Mouse (Mus musculus) G1E (cell line): Measurements from ENCODE around the gene Pax2.

Source experiments
- CTCF ChIP-seq: IDR thresholded peaks from 2 replicates; pipeline ENCODE4 v1.5.1; 2012; ENCODE audit warnings: low read depth, low read length, inconsistent platforms, mixed read lengths
- GATA1 ChIP-seq: IDR thresholded peaks from 2 replicates; pipeline ENCODE4 v1.6.1; 2012; ENCODE audit warnings: borderline replicate concordance, low read length, inconsistent platforms, mixed read lengths
- GATA2 ChIP-seq: IDR thresholded peaks from 2 replicates; pipeline ENCODE4 v1.6.1; 2012; ENCODE audit warnings: low read depth, low read length, inconsistent platforms, borderline replicate concordance
- POLR2AphosphoS5 ChIP-seq: IDR thresholded peaks from 2 replicates; pipeline ENCODE4 v1.6.1; 2012; ENCODE audit warnings: low read depth, low read length, inconsistent platforms; ENCODE audit not compliant: insufficient replicate concordance
- TAL1 ChIP-seq: conservative IDR thresholded peaks from 2 replicates; pipeline ENCODE4 v1.6.1; 2012; ENCODE audit warnings: low read depth, low read length, inconsistent platforms, mixed read lengths

GRCm38 (mm10) chr19:44823657-44824056 is 67.8 kb downstream of the Pax2 start:
- TF ChIP-seq TAL1 (no peak), POLR2AphosphoS5 (no peak), CTCF (no peak), GATA1 (no peak), GATA2 (no peak)
